Comparison of ENCODE assay signal across 24 mouse cellular contexts in the genomic region with DNA sequence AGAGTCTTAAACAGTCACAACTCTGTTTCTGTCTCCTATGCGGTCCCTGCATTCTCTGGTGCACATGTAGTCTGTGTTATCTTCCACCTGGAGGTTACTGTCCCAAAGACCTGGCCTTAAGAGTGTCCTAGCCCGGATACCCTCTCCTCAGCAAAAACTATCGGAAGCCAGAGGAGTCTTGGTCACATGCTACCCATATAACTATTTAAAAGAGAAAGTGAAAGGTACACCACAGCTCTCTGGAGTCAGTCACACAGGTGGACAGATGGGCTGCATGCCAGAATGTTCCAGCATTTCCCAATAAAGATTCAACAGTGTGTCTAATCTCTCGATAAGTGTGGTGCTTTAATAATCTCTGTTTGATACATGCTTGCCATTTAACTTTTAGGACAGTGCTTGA. TPM values are rescaled to one million over a fixed set of nuclear protein-coding genes. Genes with fewer than 3 reads are reported as not detected.
DNase-seq lines count a peak whose midpoint lies in the region; ATAC-seq and TF ChIP-seq lines count a peak whose summit lies in the region.
"Had no signal": no experiment of that assay in that cellular context is flagged by ENCODE, and none has a peak within 500 bp of the region (broad histone marks: within the 10 kb centered on the region; RNA-seq: fewer than 3 reads in every experiment).

No protein-coding gene starts in this region.

- H3K27ac ChIP-seq in liver, adult 2 months (replicated peaks; ENCODE audit: insufficient read depth, low read depth, low read length) = no peak overlapping the region
- H3K27ac ChIP-seq: forebrain, embryonic 10.5 days; forebrain, embryonic 13.5 days; heart, adult 2 months; heart, embryonic 10.5 days; heart, embryonic 13.5 days; hindbrain, embryonic 12.5 days; hindbrain, embryonic 15.5 days had no signal

- WGBS in liver, adult 2 months = 53% methylated on average over 4 of the region's 4 CpGs
- WGBS in large intestine, adult 2 months = 40% methylated on average over 4 of the region's 4 CpGs

- intact Hi-C loops in heart, postnatal 36 days (cut with DNase I) = loop anchor here (10.0 kb wide), 1 partner anchor 384 kb away; no protein-coding TSS in a partner anchor

- H3K4me3 ChIP-seq in liver, adult 2 months (ENCODE audit: insufficient read depth, low read depth, low read length) = no peak overlapping the region
- H3K4me3 ChIP-seq: forebrain, embryonic 10.5 days; forebrain, embryonic 13.5 days; heart, adult 2 months; heart, embryonic 10.5 days; heart, embryonic 13.5 days; hindbrain, embryonic 12.5 days; hindbrain, embryonic 15.5 days had no signal

- peak; percentile 37 for DNase-seq in liver, adult 2 months (ENCODE audit: extremely low read depth, low read depth, low spot score)
- DNase-seq in liver = no peak
- DNase-seq in A20 (ENCODE audit: low read depth, low spot score) = peak; percentile 16
- DNase-seq in large intestine, adult 2 months (ENCODE audit: low read depth, low spot score) = peak; percentile 11
- no peak for DNase-seq in spleen, adult 12 weeks (ENCODE audit: low spot score)
- no peak for DNase-seq in heart, postnatal 36 days
- DNase-seq: adrenal gland, postnatal 10 days; adrenal gland, postnatal 36 days; B cell, adult 2 months; cerebellum, adult 18-20 months; cerebellum, adult 9-10 months; cerebellum, postnatal 14 days; gastrocnemius, postnatal 10 days; gastrocnemius, postnatal 36 days; heart, adult 2 months; heart, postnatal 14 days had no signal

- no peaks in the 10 kb centered on the region for H3K36me3 ChIP-seq in liver, adult 2 months (ENCODE audit: control insufficient read depth, insufficient read depth, low read length)
- H3K36me3 ChIP-seq: forebrain, embryonic 10.5 days; heart, embryonic 10.5 days; heart, embryonic 13.5 days; hindbrain, embryonic 12.5 days; hindbrain, embryonic 15.5 days had no signal

- no peak overlapping the region for H3K9ac ChIP-seq in liver, adult 2 months (ENCODE audit: low read depth, low read length)
- H3K9ac ChIP-seq: forebrain, embryonic 13.5 days; heart, embryonic 13.5 days; hindbrain, embryonic 12.5 days; hindbrain, embryonic 15.5 days had no signal

- peak; percentile 82 for ATAC-seq in activated CD4-positive, CD25-positive, alpha-beta regulatory T cell, adult 4 months
- ATAC-seq: forebrain, embryonic 13.5 days; forebrain, embryonic 16.5 days had no signal

- H3K27me3 ChIP-seq in liver, adult 2 months (ENCODE audit: control insufficient read depth, insufficient read depth, low read length) = no peaks in the 10 kb centered on the region

- no peaks in the 10 kb centered on the region for H3K79me2 ChIP-seq in liver, adult 2 months (ENCODE audit: control insufficient read depth, insufficient read depth, low read length)

- no peaks in the 10 kb centered on the region for H3K4me1 ChIP-seq in liver, adult 2 months (ENCODE audit: control insufficient read depth, insufficient read depth, low read length)
- H3K4me1 ChIP-seq: forebrain, embryonic 13.5 days; heart, embryonic 10.5 days; heart, embryonic 13.5 days; hindbrain, embryonic 15.5 days had no signal

- no peak for TF ChIP-seq CTCF in liver, adult 2 months (IDR thresholded peaks at IDR 0.05; ENCODE audit: low read depth, low read length)

- no peak for TF ChIP-seq POLR2A in liver, adult 2 months (IDR thresholded peaks at IDR 0.05; ENCODE audit: extremely low read depth, insufficient read depth, low read length)

RNA-seq across cellular contexts. Expression of gene Erg, which starts 7.1 kb away (rescaled TPM):
- 5.0 and 5.6 TPM in 2 replicates for total RNA-seq in liver, adult 2 months (2014; rRNA removed)
- 4.5 and 4.8 TPM in 2 replicates for polyA plus RNA-seq in liver, adult 2 months (2012; rRNA removed)
- not detected for polyA plus RNA-seq in activated CD4-positive, CD25-positive, alpha-beta regulatory T cell, adult 4 months (2017; shearing (Covaris generic))
- 1.9 and 4.1 TPM in 2 replicates for polyA plus RNA-seq in large intestine, adult 2 months (2012; rRNA removed)
- total RNA-seq in heart, postnatal 36 days (2021) = 10 to 100 TPM; 31.8 to 32.1 TPM

Comparison
In these comparisons a context has a peak if more than half of its experiments do, and no peak if none do; other contexts are left out.
1. DNase-seq: peak in liver, adult 2 months (single experiment), A20 (single experiment) and large intestine, adult 2 months (single experiment); none in liver (single experiment), spleen, adult 12 weeks (single experiment) and heart, postnatal 36 days (0 of 2).